Mouse (Mus musculus): ENCODE data around the gene Ubl5.

DNA sequence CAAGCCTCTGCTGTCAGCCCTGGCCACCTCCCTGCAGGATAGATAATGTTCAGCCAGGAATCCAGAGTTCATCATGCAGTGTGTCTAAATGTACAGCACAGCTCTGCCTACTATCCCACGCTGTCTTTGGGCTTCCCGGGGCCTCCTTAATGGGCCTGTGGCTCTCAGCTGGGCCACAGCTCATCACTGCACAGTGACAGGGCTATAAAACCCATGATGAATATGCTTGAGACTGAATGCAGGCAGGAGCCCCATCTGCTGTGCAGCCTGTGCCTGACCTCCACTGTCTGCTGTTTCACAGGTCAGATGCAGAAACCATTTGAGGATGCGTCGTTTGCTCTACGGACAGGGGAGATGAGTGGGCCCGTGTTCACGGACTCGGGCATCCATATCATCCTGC, 20.2 kb downstream of the Ubl5 start:
- TF ChIP-seq POLR2A (IDR thresholded peaks at IDR 0.05; ENCODE audit: insufficient read length, low read depth) (no peak), TCF3 (IDR thresholded peaks at IDR 0.05; ENCODE audit: insufficient read length, low read depth) (no peak)
